Mouse (Mus musculus): Measurements from ENCODE around the gene Barhl1.

Gene Barhl1

DNA sequence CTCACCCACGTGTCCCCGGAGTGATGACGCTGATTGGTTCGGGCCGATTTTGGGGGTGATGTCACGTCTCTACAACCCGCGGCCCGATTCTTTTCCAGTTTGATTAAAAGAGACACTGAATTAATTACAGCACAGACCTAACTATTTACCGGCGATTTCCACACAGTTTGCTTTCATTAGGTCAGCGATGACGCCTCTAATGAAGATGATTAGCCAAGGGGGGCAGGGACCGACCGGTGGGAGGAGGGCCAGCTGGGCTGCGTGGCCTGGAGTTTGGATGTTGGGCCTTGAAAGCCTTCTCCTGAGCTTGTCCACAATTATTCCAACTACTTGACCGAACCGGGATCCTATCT is at the start of gene Barhl1:
Barhl1 (minus strand) TSS at position 156 of the 353 bp plus-strand sequence.
- no peak for DNase-seq (ENCODE audit: low spot score)

DNA sequence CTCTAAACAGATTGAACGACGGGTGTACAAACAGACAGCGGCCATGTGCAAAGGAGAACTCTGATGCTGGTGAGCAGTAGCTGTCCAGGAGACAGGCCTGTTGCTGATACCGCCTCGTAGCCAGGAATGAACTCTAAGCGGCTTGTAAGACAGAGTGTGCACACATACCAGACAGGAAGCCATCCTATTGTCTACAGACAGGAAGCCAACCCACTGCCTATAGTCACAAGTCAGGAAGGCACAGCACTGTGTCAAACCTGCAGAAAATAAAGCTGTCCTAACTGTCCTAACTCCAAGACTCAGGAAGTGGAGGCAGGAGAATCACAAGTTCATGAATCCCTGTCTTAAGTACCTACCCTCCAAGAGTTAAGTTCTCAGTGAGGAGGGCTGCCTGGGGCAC is 47.1 kb upstream of the Barhl1 start:
- no peak for DNase-seq (ENCODE audit: low spot score)

DNA sequence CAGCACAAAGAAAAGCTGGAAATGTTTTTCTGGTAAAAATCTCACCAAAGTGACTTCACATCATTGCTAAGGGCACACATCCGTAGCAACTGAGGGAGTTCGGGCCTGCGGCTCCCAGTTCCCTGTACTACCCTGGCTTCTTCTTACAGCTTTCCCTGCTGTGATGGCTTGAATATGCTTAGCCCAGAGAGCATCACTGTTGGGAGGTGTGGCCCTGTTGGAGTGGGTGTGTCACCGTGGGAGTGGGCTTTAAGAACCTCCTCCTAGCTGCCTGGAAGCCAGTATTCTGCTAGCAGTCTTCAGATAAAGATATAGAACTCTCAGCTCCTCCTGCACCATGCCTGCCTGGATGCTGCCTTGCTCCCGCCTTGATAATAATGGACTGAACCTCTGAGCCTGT is 45.2 kb upstream of the Barhl1 start:
- DNase-seq (ENCODE audit: low spot score): no peak

DNA sequence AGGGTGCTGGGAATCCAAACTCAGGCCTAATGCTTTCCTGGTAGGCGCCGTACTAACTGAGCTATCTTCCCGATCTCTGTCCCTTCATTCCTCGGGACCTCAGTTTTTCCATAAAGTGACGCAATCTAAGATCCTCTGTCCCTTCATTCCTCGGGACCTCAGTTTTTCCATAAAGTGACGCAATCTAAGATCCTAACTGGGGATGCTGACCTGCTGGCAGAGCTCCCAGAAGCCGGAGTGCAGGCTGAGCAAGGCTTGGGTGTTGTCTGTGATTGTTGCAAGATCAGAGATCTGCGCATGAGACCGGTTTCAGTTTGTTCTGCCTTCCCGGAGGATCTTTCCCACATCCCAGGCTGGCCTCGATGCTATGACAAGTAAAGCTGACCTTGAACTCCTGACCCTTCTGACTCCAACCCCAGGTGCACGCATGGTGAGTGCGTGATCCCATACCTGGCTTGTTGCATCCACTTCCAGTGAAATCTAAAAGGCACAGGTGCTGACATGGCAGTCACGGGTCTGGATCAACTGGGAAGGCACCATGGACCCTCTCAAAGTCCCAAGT is 44.6 kb upstream of the Barhl1 start:
- DNase-seq (ENCODE audit: low spot score): peak; percentile 16

DNA sequence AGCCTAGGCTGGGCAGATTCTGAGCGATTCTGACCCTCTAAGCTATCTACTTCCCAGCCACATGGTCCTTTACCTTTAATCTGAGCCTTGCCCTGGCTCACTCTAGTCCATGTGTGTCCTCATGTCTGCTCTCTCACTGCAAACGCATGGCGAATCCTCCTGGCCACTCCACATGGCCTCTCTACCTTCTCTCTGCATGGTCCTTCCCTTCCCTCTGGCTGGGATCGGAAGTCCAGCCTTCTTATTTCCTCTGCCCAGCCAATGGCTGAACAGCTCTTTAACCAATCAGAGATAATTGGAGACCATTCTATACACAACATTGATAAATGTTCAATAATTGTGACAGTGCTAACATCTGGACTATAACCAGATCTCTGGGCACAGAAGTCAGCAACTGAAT is 40.4 kb upstream of the Barhl1 start:
- DNase-seq (ENCODE audit: low spot score): peak; percentile 15

GRCm38 (mm10) chr2:28954595-28954994 is 38.1 kb upstream of the Barhl1 start:
- no peak for DNase-seq (ENCODE audit: low spot score)

- DNase-seq (ENCODE audit: low spot score): no peak
These were observed 36.5 kb upstream of the Barhl1 start for GRCm38 (mm10) chr2:28952981-28953380.

GRCm38 (mm10) chr2:28946312-28946711 is 29.8 kb upstream of the Barhl1 start:
- no peak for DNase-seq (ENCODE audit: low spot score)

GRCm38 (mm10) chr2:28945388-28945787 is 28.9 kb upstream of the Barhl1 start:
- DNase-seq (ENCODE audit: low spot score): no peak

- no peak for DNase-seq (ENCODE audit: low spot score)
These were observed 27.4 kb upstream of the Barhl1 start for GRCm38 (mm10) chr2:28943666-28944516.

DNA sequence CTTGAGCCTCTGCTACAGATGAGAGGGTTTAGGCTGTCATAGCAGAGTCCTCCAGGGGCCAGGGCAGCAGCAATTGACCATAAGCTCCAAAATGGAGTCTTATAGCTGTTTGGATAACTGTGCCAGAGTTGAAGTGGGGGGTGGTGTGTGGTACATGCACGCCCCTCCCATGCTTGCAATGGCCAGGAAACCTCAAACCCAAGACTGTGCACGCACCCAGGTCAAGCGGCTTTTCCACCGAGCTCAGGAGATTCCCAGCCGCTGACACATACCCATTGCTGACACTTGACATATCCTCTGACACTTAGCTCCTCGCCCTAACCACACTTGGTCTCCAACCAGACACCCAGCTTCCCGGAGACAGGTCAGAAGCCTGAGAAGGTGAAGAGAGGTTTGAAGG is 22.5 kb upstream of the Barhl1 start:
- DNase-seq (ENCODE audit: low spot score): no peak

GRCm38 (mm10) chr2:28930571-28930970 is 14.1 kb upstream of the Barhl1 start:
- DNase-seq (ENCODE audit: low spot score): no peak

GRCm38 (mm10) chr2:28923912-28924311 is 7.4 kb upstream of the Barhl1 start:
- DNase-seq (ENCODE audit: low spot score): peak; percentile 48

GRCm38 (mm10) chr2:28919001-28919400 is 2.5 kb upstream of the Barhl1 start:
- no peak for DNase-seq (ENCODE audit: low spot score)

GRCm38 (mm10) chr2:28917518-28918361 is 1.3 kb upstream of the Barhl1 start:
- no peak for DNase-seq (ENCODE audit: low spot score)

GRCm38 (mm10) chr2:28917156-28917517 is 669 bp upstream of the Barhl1 start:
- DNase-seq (ENCODE audit: low spot score): no peak

- DNase-seq (ENCODE audit: low spot score): no peak
These were observed 528 bp downstream of the Barhl1 start for GRCm38 (mm10) chr2:28915768-28916512.

DNA sequence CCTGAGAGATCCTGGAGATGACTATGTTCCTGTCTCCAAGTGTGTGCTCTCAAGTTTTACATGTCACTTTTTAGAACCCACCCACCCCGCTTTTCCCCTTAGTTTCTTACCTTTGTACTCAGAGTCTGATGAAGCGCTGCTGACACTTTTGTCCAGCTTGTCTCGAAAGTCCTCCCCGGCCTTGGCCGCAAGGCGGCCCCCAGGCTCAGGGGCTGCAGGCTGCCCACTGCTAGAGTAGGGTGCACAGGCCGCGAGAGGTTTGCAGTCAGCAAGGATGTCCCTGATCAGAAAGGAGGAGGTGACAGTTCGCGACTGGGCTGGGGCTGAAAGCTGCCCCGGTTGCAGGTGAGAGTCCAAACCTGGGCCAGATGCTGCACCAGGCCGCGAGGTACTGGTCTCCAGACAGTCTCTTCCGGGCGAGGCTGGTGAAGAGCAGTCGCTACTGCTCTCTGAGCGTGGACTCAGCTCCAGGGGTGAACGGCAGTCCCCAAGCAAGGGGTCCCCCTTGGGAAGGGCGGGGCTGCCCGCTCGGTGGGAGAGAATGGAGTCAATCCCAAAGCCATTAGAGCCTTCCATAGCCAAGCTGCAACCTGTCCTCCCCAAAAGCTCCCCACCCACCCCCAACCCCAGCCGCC is 1.2 kb downstream of the Barhl1 start:
- DNase-seq (ENCODE audit: low spot score): no peak

GRCm38 (mm10) chr2:28914121-28914520 is 2.3 kb downstream of the Barhl1 start:
- DNase-seq (ENCODE audit: low spot score): no peak

DNA sequence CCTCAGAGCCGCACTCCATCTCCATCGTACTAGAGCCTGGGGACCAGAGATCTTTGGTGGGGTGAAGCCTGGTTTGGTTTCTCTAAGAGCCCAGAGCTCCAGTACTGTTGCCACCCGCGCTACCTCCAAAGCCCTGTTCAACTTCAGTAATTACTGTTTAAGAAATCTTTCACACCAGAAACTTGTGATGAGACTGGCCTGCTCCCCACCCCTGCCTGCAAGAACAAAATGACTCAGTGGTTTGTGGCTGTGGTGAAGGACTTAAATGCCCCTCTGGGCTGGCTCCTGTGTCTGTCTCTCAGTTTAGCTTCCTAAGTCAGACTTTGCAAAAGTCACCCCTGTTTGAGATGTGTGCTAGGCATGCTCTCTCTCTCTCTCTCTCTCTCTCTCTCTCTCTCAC is 3.5 kb downstream of the Barhl1 start:
- DNase-seq (ENCODE audit: low spot score): no peak

DNA sequence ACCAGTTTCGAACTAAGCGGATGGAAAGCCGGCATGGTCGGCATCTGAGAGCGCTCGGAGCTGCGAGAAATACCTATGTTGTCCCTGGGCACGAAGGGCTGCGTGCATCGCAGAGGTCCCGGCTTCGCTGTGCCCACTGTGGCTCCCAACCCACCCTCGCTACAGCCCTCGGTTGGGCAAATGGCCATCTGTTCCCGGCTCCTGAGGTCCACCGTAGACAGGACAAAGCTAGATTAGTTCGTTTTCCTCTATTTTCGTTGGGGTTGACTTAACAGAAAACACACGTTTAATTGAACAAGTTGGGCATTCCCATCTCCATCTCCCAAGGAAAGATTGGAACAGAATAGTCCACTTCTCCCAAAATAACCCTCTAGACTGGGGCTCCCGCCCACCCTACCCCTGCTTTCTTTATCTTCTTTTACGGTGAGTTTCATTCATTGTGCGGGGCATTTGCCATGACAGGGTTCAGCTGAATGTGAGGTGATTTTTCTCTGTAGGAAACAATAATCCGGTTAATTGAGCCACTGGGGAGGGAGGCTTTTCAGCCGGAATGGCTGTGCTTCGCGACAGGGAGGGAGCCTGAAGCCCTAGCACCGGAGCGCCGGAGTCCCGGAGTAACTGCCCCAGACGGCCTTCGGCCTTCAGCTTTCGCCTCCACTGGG is 4.3 kb downstream of the Barhl1 start:
- no peak for DNase-seq (ENCODE audit: low spot score)

Data from adipocyte (in vitro differentiated cells).